Mouse (Mus musculus): ENCODE results near the gene Katnal1. TPM values are rescaled to one million over a fixed set of nuclear protein-coding genes. Genes with fewer than 3 reads are reported as not detected.

Katnal1 gene
- polyA plus RNA-seq, 1 experiment from 2014 or later, result 13.8 TPM

- WGBS, result 89% methylated on average over 10 of the region's 10 CpGs
- H3K4me2 ChIP-seq (ENCODE audit: low read depth, low read length), result no peak overlapping the region
Measured at GRCm38 (mm10) chr5:148941867-148942266, 12.7 kb upstream of the Katnal1 start.

GRCm38 (mm10) chr5:148939948-148940382 lies 10.8 kb upstream of the Katnal1 start:
- no peak overlapping the region for H3K4me2 ChIP-seq (ENCODE audit: low read depth, low read length)
- H3K9me3 ChIP-seq (ENCODE audit: control insufficient read depth, low read length), result peaks cover 6% of the 10 kb centered on the region; the same call in 1 of the 2 replicates
- no peaks in the 10 kb centered on the region for H3K4me1 ChIP-seq (ENCODE audit: control insufficient read depth, insufficient read depth, low read length)
- H3K27me3 ChIP-seq (replicated peaks; ENCODE audit: control insufficient read depth, insufficient read depth, low read length), result no peaks in the 10 kb centered on the region
- ATAC-seq (ENCODE audit: low read depth) (peak; percentile 75), DNase-seq (ENCODE audit: low spot score) (peak; percentile 64)
- no peaks in the 10 kb centered on the region for H3K36me3 ChIP-seq (ENCODE audit: control insufficient read depth, insufficient read depth, low read length)
- 54% methylated on average over 11 of the region's 11 CpGs for WGBS
- no peak overlapping the region; the same call in 1 of the 2 replicates for H3K27ac ChIP-seq (replicated peaks; ENCODE audit: low read depth, low read length)
- H3K4me3 ChIP-seq (ENCODE audit: low read depth, low read length), result no peak overlapping the region
- no peak overlapping the region for H3K9ac ChIP-seq (ENCODE audit: low read depth, low read length)

More at GRCm38 (mm10) chr5:148941867-148942266, 12.7 kb upstream of the Katnal1 start:
- H3K36me3 ChIP-seq (ENCODE audit: control insufficient read depth, insufficient read depth, low read length), result no peaks in the 10 kb centered on the region
- H3K9me3 ChIP-seq (ENCODE audit: control insufficient read depth, low read length), result no peaks in the 10 kb centered on the region; the same call in 1 of the 2 replicates
- no peak for ATAC-seq (ENCODE audit: low read depth)
- H3K9ac ChIP-seq (ENCODE audit: low read depth, low read length), result no peak overlapping the region
- no peak for DNase-seq (ENCODE audit: low spot score)
- H3K4me3 ChIP-seq (ENCODE audit: low read depth, low read length), result no peak overlapping the region
- H3K27me3 ChIP-seq (replicated peaks; ENCODE audit: control insufficient read depth, insufficient read depth, low read length), result no peaks in the 10 kb centered on the region
- no peak overlapping the region for H3K27ac ChIP-seq (replicated peaks; ENCODE audit: low read depth, low read length)
- H3K4me1 ChIP-seq (ENCODE audit: control insufficient read depth, insufficient read depth, low read length), result no peaks in the 10 kb centered on the region

- H3K4me3 ChIP-seq (ENCODE audit: low read depth, low read length), result no peak overlapping the region
- ATAC-seq (ENCODE audit: low read depth) (no peak), DNase-seq (ENCODE audit: low spot score) (peak; percentile 33)
- no peak overlapping the region for H3K9ac ChIP-seq (ENCODE audit: low read depth, low read length)
- H3K27me3 ChIP-seq (replicated peaks; ENCODE audit: control insufficient read depth, insufficient read depth, low read length), result no peaks in the 10 kb centered on the region
- no peaks in the 10 kb centered on the region for H3K36me3 ChIP-seq (ENCODE audit: control insufficient read depth, insufficient read depth, low read length)
- no peak overlapping the region for H3K27ac ChIP-seq (replicated peaks; ENCODE audit: low read depth, low read length)
- H3K4me2 ChIP-seq (ENCODE audit: low read depth, low read length), result no peak overlapping the region
- H3K4me1 ChIP-seq (ENCODE audit: control insufficient read depth, insufficient read depth, low read length), result no peaks in the 10 kb centered on the region
- 63% methylated on average over 3 of the region's 3 CpGs for WGBS
- H3K9me3 ChIP-seq (ENCODE audit: control insufficient read depth, low read length), result 0 out of 2 replicates have a peak, but pooled peaks cover 6% of the 10 kb centered on the region
Measured at GRCm38 (mm10) chr5:148936516-148936951, 7.4 kb upstream of the Katnal1 start.

GRCm38 (mm10) chr5:148935871-148936270 lies 6.8 kb upstream of the Katnal1 start:
- Histone ChIP-seq H3K4me1 (ENCODE audit: control insufficient read depth, insufficient read depth, low read length) (no peaks in the 10 kb centered on the region), H3K9me3 (ENCODE audit: control insufficient read depth, low read length) (0 out of 2 replicates have a peak, but pooled peaks cover 6% of the 10 kb centered on the region), H3K27me3 (replicated peaks; ENCODE audit: control insufficient read depth, insufficient read depth, low read length) (no peaks in the 10 kb centered on the region), H3K4me2 (ENCODE audit: low read depth, low read length) (no peak overlapping the region), H3K4me3 (ENCODE audit: low read depth, low read length) (no peak overlapping the region), H3K27ac (replicated peaks; ENCODE audit: low read depth, low read length) (no peak overlapping the region), H3K9ac (ENCODE audit: low read depth, low read length) (no peak overlapping the region), H3K36me3 (ENCODE audit: control insufficient read depth, insufficient read depth, low read length) (no peaks in the 10 kb centered on the region)
- DNase-seq (ENCODE audit: low spot score) (no peak), ATAC-seq (ENCODE audit: low read depth) (no peak)
- 83% methylated on average over 6 of the region's 6 CpGs for WGBS

GRCm38 (mm10) chr5:148935071-148935821 lies 6.1 kb upstream of the Katnal1 start:
- no peaks in the 10 kb centered on the region for H3K27me3 ChIP-seq (replicated peaks; ENCODE audit: control insufficient read depth, insufficient read depth, low read length)
- 0 out of 2 replicates have a peak overlapping the region, but pooled peaks have one; percentile 15 for H3K27ac ChIP-seq (replicated peaks; ENCODE audit: low read depth, low read length)
- WGBS, result 31% methylated on average over 7 of the region's 7 CpGs
- H3K4me3 ChIP-seq (ENCODE audit: low read depth, low read length), result no peak overlapping the region
- ATAC-seq (ENCODE audit: low read depth) (no peak), DNase-seq (ENCODE audit: low spot score) (peak; percentile 13)
- H3K36me3 ChIP-seq (ENCODE audit: control insufficient read depth, insufficient read depth, low read length), result no peaks in the 10 kb centered on the region
- H3K4me2 ChIP-seq (ENCODE audit: low read depth, low read length), result no peak overlapping the region
- no peaks in the 10 kb centered on the region for H3K4me1 ChIP-seq (ENCODE audit: control insufficient read depth, insufficient read depth, low read length)
- H3K9me3 ChIP-seq (ENCODE audit: control insufficient read depth, low read length), result 0 out of 2 replicates have a peak, but pooled peaks cover 6% of the 10 kb centered on the region
- no peak overlapping the region for H3K9ac ChIP-seq (ENCODE audit: low read depth, low read length)

- WGBS, result 65% methylated on average over 6 of the region's 6 CpGs
- peak; percentile 19; the same call in 1 of the 2 replicates for ATAC-seq (ENCODE audit: low read depth)
- no peak for DNase-seq (ENCODE audit: low spot score)
- Histone ChIP-seq H3K4me3 (ENCODE audit: low read depth, low read length) (no peak overlapping the region), H3K36me3 (ENCODE audit: control insufficient read depth, insufficient read depth, low read length) (no peaks in the 10 kb centered on the region), H3K27me3 (replicated peaks; ENCODE audit: control insufficient read depth, insufficient read depth, low read length) (no peaks in the 10 kb centered on the region), H3K9me3 (ENCODE audit: control insufficient read depth, low read length) (0 out of 2 replicates have a peak, but pooled peaks cover 6% of the 10 kb centered on the region), H3K4me2 (ENCODE audit: low read depth, low read length) (no peak overlapping the region), H3K4me1 (ENCODE audit: control insufficient read depth, insufficient read depth, low read length) (no peaks in the 10 kb centered on the region), H3K27ac (replicated peaks; ENCODE audit: low read depth, low read length) (no peak overlapping the region), H3K9ac (ENCODE audit: low read depth, low read length) (no peak overlapping the region)
Measured at GRCm38 (mm10) chr5:148934457-148934856, 5.3 kb upstream of the Katnal1 start.

- Histone ChIP-seq H3K27me3 (replicated peaks; ENCODE audit: control insufficient read depth, insufficient read depth, low read length) (no peaks in the 10 kb centered on the region), H3K36me3 (ENCODE audit: control insufficient read depth, insufficient read depth, low read length) (no peaks in the 10 kb centered on the region), H3K4me3 (ENCODE audit: low read depth, low read length) (no peak overlapping the region), H3K27ac (replicated peaks; ENCODE audit: low read depth, low read length) (no peak overlapping the region), H3K4me2 (ENCODE audit: low read depth, low read length) (no peak overlapping the region), H3K4me1 (ENCODE audit: control insufficient read depth, insufficient read depth, low read length) (no peaks in the 10 kb centered on the region; the same call in 1 of the 2 replicates), H3K9ac (ENCODE audit: low read depth, low read length) (no peak overlapping the region), H3K9me3 (ENCODE audit: control insufficient read depth, low read length) (0 out of 2 replicates have a peak, but pooled peaks cover 6% of the 10 kb centered on the region)
- 55% methylated on average over 8 of the region's 8 CpGs for WGBS
- ATAC-seq (ENCODE audit: low read depth) (no peak), DNase-seq (ENCODE audit: low spot score) (no peak)
Measured at GRCm38 (mm10) chr5:148933767-148934166, 4.6 kb upstream of the Katnal1 start.

GRCm38 (mm10) chr5:148931301-148931700 lies 2.2 kb upstream of the Katnal1 start:
- H3K4me3 ChIP-seq (ENCODE audit: low read depth, low read length), result no peak overlapping the region
- ATAC-seq (ENCODE audit: low read depth) (no peak), DNase-seq (ENCODE audit: low spot score) (no peak)
- 80% methylated on average over 1 of the region's 1 CpGs for WGBS
- no peak overlapping the region for H3K9ac ChIP-seq (ENCODE audit: low read depth, low read length)
- peaks cover 10% of the 10 kb centered on the region; the same call in 1 of the 2 replicates for H3K4me1 ChIP-seq (ENCODE audit: control insufficient read depth, insufficient read depth, low read length)
- 0 out of 2 replicates have a peak, but pooled peaks cover 5% of the 10 kb centered on the region for H3K9me3 ChIP-seq (ENCODE audit: control insufficient read depth, low read length)
- 0 out of 2 replicates have a peak, but pooled peaks cover 4% of the 10 kb centered on the region for H3K36me3 ChIP-seq (ENCODE audit: control insufficient read depth, insufficient read depth, low read length)
- H3K27ac ChIP-seq (replicated peaks; ENCODE audit: low read depth, low read length), result no peak overlapping the region
- H3K27me3 ChIP-seq (replicated peaks; ENCODE audit: control insufficient read depth, insufficient read depth, low read length), result no peaks in the 10 kb centered on the region
- no peak overlapping the region for H3K4me2 ChIP-seq (ENCODE audit: low read depth, low read length)
